Mouse (Mus musculus) inflammation-experienced regulatory T-cells, adult 16 weeks (primary cell): Measurements from ENCODE around the gene Gm10750. TPM values are rescaled to one million over a fixed set of nuclear protein-coding genes. Genes with fewer than 3 reads are reported as not detected.

Source experiments
- polyA plus RNA-seq: library from polyadenylated mRNA; unstranded; fragments of 100-300 nt; shearing (Covaris generic); gene quantifications from one replicate; pipeline ENCODE4 v1.2.1, GENCODE M21; 2017

Gene Gm10750
- not detected for polyA plus RNA-seq

GRCm38 (mm10) chr2:149017137-149017536, at the start of gene Gm10750:
Gene Gm10750 (minus strand): TSS chr2:149017237.

GRCm38 (mm10) chr2:149003151-149003550, 13.9 kb downstream of the Gm10750 start, which contains the start of gene Gm1330:
Gene Gm1330 (minus strand): TSS chr2:149003251.

Other genes with a start within 250 kb of the Gm10750 start
- not detected for gene Cst11, start 245.7 kb downstream of the Gm10750 start, polyA plus RNA-seq
- gene 8030411F24Rik, start 235.2 kb downstream of the Gm10750 start, polyA plus RNA-seq: not detected
- gene Cst12, start 227.9 kb downstream of the Gm10750 start, polyA plus RNA-seq: not detected
- not detected for gene Cst8, start 218.5 kb downstream of the Gm10750 start, polyA plus RNA-seq
- gene Cst13, start 197.2 kb downstream of the Gm10750 start, polyA plus RNA-seq: not detected
- gene Cst9, start 182.1 kb downstream of the Gm10750 start, polyA plus RNA-seq: not detected
- gene 9230104L09Rik, start 152.2 kb downstream of the Gm10750 start, polyA plus RNA-seq: not detected
- 166 TPM for gene Cst3, start 141.5 kb downstream of the Gm10750 start, polyA plus RNA-seq
- gene Gm1330, start 14.0 kb downstream of the Gm10750 start, polyA plus RNA-seq: not detected